Mouse (Mus musculus): ENCODE data around the gene Thoc3.

DNA sequence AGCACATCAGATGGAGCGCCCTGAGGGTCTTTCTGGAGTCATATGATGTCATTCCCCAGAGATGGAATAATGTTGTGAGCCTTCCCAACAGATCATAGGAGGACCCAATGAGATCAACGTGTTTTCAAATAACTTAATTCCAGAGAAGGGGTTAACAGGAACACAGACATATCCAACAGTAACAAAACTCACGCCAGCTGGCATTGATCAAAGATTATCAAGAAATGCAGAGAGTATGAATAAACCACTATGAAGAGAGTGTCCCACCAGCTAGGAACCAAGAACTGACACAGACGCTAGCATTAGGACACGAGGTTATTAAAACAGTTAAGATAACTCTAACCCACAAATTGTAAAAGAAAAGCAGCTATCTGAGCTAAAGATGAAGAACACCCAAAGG lies 32.0 kb downstream of the Thoc3 start:
- TF ChIP-seq CTCF (IDR thresholded peaks at IDR 0.05; ENCODE audit: extremely low read depth, insufficient read depth, insufficient read length, insufficient replicate concordance) (no peak), POLR2A (IDR thresholded peaks at IDR 0.05; ENCODE audit: low read depth, low read length) (no peak)
